Mouse (Mus musculus): ENCODE results near the gene Fam19a1.

- TF ChIP-seq CTCF (IDR thresholded peaks at IDR 0.05; ENCODE audit: extremely low read depth, insufficient read depth, insufficient read length, insufficient replicate concordance) (no peak), POLR2A (IDR thresholded peaks at IDR 0.05; ENCODE audit: low read depth, low read length) (no peak)
Measured at GRCm38 (mm10) chr6:96089961-96090360, 23.0 kb upstream of the Fam19a1 start.
